Mouse (Mus musculus): ENCODE data around the gene Hmcn2.

The Hmcn2 gene

DNA sequence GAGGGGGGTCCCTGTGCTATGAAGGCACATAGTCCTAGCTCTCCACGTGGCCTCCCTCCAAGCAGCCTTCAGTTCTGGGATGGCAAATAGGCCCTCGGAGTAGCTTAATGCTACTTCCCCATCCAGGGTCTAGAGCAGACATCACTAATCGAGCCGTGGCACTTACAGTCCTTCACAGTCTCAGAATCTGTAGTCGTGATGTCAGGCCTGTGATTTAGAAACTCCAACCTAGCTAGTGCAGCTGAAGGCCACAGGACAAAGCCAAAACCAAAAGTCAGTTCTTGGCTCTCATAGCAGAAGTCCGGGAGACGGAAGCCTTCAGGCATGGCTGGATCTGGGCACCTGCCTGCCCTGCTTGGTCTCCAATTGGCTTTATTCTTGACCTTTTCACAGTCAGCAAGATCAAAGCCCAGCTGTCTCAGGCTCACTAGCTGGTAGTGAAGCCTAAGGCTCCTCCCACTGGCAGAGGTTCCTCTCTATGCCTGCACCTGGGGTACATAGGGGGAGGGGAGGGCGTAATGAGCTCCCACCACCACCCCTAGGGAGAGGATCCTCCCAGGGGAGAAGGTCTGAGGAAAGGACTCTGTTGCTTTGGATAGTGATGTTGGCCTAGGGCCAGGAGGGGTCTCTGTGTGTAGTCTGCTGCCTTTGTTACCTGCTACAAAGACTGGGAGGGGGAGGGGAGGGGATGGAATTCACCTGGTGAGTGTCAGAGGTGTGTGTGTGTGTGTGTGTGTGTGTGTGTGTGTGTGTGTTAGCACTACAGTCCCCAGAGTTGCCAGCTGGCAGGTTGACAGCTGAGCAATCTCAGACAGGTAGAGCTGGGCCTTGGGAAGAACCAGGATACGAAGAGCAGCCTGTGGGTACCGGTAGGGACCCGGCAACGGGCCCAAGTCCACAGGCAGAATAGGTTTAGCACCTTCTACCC lies 163.3 kb downstream of the Hmcn2 start:
- no peak for DNase-seq (ENCODE audit: low spot score in 2 of 2)

DNA sequence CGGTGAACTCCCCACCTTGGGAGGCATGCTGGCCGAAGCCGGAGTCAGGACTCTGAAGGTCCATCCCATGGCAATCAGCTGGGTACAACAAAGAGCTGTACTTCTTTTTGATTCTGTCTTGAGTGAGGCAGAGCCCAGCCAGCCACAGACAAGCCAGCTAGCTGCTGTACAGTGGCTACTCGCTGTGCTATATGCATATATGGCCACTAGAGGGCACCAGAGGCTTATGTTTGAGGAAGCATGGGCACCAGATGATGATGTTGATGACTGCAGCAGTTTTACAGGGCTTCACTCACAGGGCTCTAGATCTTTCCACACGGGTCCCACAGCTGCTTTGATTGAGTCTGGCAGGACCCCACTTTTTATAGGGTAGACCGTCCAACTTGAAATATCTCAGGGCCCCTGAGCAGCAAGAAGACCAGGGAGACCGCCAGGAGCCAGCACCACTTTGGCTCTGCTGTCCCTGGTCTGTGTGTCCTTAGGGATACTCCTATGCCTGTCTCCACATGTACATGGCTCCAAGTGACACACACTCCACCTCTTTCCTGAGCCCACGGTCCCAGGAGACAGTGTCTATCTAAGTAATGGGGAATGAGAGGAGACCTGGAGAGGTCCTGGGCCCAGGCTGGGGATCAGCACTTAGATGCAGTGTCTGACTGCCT lies 168.8 kb downstream of the Hmcn2 start:
- peak; percentile 79 to 91 for DNase-seq (ENCODE audit: low spot score in 2 of 2)

GRCm38 (mm10) chr2:31484187-31484586 lies 170.0 kb downstream of the Hmcn2 start:
- DNase-seq (ENCODE audit: low spot score in 2 of 2), result peak; percentile 68 to 88

DNA sequence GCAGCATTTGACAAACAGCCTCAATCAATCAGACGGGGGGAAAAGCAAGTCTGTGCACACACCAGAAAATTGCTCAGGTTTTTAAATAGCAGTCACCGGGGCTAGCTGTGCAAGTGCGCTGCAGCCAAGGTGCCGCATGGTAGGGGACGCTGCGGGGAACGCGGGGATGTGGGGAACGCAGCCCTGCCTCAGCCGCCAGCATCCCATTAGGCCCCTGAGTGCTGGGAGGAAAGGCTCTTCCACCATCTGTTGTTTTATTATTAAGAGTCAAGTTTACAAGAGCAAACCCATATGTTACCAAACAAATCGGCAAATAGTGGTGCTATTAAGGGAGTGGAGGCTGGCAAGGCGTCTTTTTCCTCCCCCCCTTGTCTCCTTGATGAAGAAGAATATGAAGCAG lies 175.0 kb downstream of the Hmcn2 start:
- DNase-seq (ENCODE audit: low spot score in 2 of 2), result no peak

DNA sequence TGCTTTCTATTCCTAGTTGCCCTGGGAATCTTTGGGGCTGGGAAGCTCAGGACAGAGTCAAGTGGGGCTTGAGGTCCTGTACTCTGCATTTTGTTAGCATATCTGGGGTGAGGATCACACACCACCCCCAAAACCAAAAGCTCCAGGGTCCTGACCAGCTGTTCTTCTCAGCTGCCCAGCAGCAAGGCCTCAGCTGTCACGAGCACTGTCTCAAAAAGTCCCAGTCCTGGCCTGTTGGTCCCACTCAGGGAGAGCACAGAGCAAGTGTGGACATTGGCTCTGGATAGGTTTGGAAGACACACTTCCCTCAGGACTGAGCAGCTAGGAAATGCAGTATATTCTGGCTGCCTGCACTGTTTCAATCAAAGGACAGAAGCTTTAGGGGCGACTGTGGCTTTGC lies 176.3 kb downstream of the Hmcn2 start:
- no peak for DNase-seq (ENCODE audit: low spot score in 2 of 2)

DNA sequence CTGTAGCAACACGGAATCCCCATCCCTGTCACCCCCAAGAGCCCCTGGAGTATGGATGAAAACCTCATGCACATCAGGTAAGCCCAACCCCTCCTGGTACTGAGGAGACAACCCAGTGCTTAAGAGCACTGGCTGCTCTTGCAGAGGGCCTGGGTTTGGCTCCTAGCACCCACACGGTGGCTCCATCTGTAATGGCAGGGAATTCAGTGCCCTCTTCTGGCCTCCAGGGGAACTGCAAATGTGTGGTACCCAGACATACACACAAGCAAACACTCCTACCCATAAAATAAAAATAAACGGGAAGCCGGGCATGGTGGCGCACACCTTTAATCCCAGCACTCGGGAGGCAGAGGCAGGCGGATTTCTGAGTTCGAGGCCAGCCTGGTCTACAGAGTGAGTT lies 178.1 kb downstream of the Hmcn2 start:
- DNase-seq (ENCODE audit: low spot score in 2 of 2), result no peak

DNA sequence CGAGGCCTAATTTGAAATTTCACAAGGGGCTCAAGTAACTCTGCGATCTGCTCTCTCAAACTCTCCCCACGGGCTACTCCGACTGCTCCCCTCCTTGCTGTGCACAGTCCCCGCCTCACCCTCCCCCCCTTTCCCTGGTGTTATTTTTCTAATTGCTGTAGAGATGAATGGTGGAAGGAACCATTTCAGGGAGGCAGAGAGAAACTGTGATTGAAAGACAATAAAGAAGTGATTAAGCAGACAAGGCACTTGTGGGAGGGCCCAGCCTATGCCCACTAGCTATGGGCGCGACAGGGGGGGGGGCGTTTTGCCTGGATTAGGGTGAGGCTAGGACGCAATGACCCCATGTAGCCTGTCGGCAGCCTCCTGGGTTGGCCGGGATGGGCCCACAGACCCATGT lies 179.0 kb downstream of the Hmcn2 start:
- no peak for DNase-seq (ENCODE audit: low spot score in 2 of 2)

- DNase-seq (ENCODE audit: low spot score in 2 of 2), result no peak
Measured at GRCm38 (mm10) chr2:31494315-31494714, 180.1 kb downstream of the Hmcn2 start.

DNA sequence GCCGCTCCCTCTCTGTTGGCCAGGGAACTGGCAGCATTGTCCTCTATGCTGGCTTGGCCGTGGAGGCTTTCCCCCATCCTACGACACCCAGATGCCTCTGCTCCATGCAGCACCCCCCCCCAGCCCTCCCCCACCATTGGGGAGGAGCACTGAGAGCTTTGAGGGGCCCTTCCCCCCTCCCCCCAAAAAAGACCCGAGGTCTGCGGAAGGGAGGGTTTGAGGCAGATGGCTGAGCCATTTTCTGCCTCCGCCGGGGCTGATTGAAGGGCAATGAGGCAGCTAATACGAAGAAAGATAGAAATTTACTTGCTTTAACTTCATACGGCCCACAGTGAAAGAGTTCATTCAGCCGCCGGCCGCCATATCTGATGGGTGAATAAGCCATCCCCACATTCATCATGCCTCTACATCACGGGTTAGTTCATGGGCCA lies 180.8 kb downstream of the Hmcn2 start:
- no peak for DNase-seq (ENCODE audit: low spot score in 2 of 2)

GRCm38 (mm10) chr2:31496141-31496540 lies 181.9 kb downstream of the Hmcn2 start:
- no peak for DNase-seq (ENCODE audit: low spot score in 2 of 2)

DNA sequence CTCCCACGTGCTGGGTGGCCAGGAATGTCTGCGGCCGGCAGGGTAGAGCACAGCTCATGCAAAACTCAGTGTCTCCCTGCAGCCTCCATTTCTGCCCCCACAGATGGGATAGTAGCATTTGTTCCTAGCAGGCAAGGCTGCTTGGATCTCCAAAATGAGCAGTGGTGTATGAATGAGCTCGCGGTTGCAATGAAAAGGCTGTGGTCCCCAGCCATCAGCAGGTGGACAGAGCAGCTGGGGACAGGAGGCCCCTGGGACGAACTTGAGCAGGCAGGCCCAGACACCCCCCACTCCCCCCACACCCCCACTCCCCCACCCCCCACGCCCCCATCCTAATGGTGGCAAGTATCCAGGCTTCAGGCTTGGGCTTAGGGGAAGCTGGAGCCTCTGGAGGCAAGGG lies 182.9 kb downstream of the Hmcn2 start:
- DNase-seq (ENCODE audit: low spot score in 2 of 2), result no peak

GRCm38 (mm10) chr2:31497635-31498034 lies 183.4 kb downstream of the Hmcn2 start:
- no peak for DNase-seq (ENCODE audit: low spot score in 2 of 2)

DNA sequence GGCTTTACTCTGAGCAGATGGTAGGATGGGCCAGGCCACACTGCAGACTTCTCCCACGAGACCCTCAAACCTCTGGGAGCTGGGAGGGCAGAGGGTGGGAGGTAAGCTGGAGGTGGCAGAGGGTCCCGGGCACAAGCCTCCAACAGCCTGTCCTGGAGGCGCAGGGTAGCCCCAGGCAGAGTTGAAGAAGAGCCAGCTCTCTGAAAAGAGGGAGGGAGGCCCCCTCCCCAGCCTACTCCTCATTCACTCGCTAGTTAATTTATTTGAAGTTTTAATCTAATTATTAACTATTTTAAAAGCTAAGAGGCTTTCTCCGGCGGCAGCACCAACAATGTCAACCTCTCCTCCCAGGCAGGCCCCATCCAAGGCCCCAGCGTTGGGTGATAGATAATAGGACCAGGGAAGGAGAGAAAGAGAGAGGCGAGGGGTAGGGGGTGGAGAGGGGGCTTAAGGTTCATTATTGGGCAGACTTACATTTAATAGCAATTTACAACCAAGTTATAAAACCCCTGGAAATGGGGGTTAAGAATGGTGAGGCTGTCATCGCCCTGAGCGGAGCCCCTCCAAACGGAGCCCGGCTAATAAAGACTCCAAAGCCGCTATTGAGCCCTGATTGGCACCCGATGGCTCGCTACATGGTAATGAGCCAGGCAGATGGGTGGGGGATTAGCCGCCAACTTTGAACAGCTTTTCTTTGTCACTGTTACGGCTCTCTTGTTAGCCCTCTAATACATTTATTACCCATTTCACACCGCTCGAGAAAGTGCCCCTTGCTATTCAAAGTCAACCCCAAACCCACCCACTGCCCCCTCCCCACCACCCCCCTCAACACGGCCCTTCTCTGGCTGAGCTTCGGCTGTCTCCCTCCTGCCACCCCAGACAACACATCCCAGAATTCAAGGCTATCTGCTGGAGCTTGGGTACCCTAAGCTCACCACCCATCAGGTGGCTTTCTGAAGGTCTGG lies 185.4 kb downstream of the Hmcn2 start:
- no peak for DNase-seq (ENCODE audit: low spot score in 2 of 2)

GRCm38 (mm10) chr2:31500292-31501204 lies 186.3 kb downstream of the Hmcn2 start:
- DNase-seq (ENCODE audit: low spot score in 2 of 2), result no peak

DNA sequence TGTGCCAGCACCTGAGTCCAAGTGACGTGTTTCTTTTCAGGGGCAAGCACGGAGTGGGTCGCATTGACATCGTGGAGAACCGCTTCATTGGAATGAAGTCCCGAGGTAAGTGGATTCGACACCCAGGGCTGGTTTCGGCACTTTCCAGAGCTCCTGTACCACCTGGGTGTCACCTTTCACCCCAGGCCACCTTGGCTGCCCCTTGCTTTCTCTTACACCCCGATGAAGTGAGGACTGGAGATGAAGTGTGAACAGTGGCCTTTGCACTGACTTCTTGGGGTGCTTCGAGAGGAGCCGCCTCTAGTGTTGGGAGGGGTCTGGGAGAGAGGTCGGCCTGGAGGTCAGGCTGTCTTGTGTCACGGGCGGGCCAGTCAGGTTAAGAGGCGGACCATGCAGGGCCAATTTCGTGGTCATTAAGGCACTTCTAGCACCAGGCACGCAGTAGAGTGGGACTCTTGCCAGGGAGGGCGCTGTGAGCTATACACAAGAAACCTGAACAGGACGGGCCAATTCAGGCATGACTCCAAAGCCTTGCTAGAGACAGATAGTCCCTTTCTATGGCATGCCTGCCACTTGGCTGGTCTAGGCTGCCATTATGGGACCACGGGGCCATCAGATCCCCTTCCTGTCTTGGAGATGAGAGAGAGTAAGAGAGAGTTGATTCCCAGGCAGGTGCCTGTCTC lies 187.4 kb downstream of the Hmcn2 start:
- no peak for DNase-seq (ENCODE audit: low spot score in 2 of 2)

GRCm38 (mm10) chr2:31502616-31503522 lies 188.7 kb downstream of the Hmcn2 start:
- no peak for DNase-seq (ENCODE audit: low spot score in 2 of 2)

DNA sequence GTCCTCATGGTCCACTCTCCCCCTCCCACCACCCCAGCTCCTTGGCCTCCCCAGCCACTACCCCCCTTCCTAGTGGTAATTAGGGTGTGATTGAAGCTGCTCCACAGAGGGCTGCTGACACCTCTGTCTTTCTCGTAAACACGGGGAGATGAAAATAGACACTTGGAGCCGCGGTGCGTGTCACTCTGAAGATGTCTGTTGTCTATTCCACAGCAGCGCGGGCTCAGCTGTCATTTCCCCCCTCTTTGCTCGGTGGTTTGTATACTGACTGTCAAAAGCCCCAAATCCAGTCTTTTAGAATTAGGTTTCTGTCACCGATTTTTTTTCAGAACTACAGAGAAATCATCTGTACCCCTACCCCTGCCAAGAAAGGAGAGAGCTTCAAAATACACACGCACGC lies 191.3 kb downstream of the Hmcn2 start:
- no peak for DNase-seq (ENCODE audit: low spot score in 2 of 2)

DNA sequence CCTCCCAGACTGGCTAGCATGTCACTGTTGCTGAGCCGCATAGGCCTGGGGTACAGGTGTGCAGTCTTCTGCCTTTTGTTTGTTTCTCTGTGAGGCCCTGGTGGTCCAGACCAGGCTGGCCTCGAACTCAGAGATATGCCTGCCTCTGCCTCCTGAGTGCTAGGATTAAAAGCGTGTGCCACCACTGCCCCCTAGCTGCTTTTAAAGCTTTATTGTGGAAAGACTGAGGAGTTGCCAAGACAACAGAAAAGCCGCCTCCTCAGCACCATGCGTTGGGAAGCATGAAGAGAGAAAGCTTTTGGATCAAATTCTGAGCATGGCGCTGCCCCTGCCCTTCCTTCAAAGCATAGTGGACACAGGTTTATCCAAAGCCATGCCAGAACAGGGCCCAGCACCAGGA lies 194.6 kb downstream of the Hmcn2 start:
- DNase-seq (ENCODE audit: low spot score in 2 of 2), result no peak

Measured in spleen, postnatal 4 days (tissue).